Mouse (Mus musculus): ENCODE results near the gene Nsun2. TPM values are rescaled to one million over a fixed set of nuclear protein-coding genes. Genes with fewer than 3 reads are reported as not detected.
A peak's percentile ranks its signal among the peaks of the same experiment; 100 is the strongest.
"Not testable (repeated sequence)": the region's sequence is repeated elsewhere in the genome, so short reads cannot be mapped to it uniquely, and the experiment has no call there.

Nsun2 gene
- polyA plus RNA-seq, 1 experiment from 2014 or later, result 278 TPM

GRCm38 (mm10) chr13:69598867-69599266 lies 65.3 kb downstream of the Nsun2 start:
- WGBS, result 86% methylated on average over 10 of the region's 10 CpGs
- Histone ChIP-seq H3K27me3 (replicated peaks; ENCODE audit: control insufficient read depth, insufficient read depth, low read length) (no peaks in the 10 kb centered on the region), H3K36me3 (ENCODE audit: control insufficient read depth, insufficient read depth, low read length) (no peaks in the 10 kb centered on the region), H3K9me3 (ENCODE audit: control insufficient read depth, low read length) (no peaks in the 10 kb centered on the region), H3K4me3 (ENCODE audit: low read depth, low read length) (no peak overlapping the region), H3K4me2 (no peak overlapping the region), H3K27ac (ENCODE audit: low read depth, low read length) (no peak overlapping the region), H3K9ac (ENCODE audit: low read depth, low read length) (no peak overlapping the region), H3K4me1 (replicated peaks; ENCODE audit: control insufficient read depth, insufficient read depth, low read length) (no peaks in the 10 kb centered on the region)
- DNase-seq (ENCODE audit: low spot score) (no peak), ATAC-seq (replicated peaks; ENCODE audit: low FRiP score) (no peak)

GRCm38 (mm10) chr13:69600863-69601262 lies 67.3 kb downstream of the Nsun2 start:
- not testable (repeated sequence) for H3K9ac ChIP-seq (ENCODE audit: low read depth, low read length); H3K36me3 ChIP-seq (ENCODE audit: control insufficient read depth, insufficient read depth, low read length); H3K27me3 ChIP-seq (replicated peaks; ENCODE audit: control insufficient read depth, insufficient read depth, low read length); DNase-seq (ENCODE audit: low spot score); H3K27ac ChIP-seq (ENCODE audit: low read depth, low read length); H3K4me1 ChIP-seq (replicated peaks; ENCODE audit: control insufficient read depth, insufficient read depth, low read length); H3K9me3 ChIP-seq (ENCODE audit: control insufficient read depth, low read length); H3K4me3 ChIP-seq (ENCODE audit: low read depth, low read length); ATAC-seq (replicated peaks; ENCODE audit: low FRiP score); H3K4me2 ChIP-seq
- WGBS, result 87% methylated on average over 5 of the region's 5 CpGs

DNA sequence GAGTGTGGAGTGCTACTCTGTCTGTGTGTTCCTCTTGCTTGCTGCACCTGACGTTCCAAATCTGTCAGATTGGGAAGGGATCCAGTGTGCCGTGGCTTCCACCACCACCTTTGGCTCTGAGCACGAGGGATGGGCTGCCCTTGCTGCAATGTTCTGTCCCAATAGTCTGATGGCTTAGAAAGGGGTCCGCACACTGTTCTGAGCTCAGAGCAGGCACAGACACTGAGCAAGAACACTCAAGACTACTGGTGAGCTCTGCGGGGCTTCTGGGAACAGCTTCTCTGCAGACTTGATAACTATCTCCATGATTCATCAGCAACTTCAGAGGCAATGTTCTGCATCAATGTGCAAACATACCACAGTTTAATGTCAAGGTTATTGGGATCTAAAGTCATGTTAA lies 67.8 kb downstream of the Nsun2 start:
- Histone ChIP-seq H3K36me3 (ENCODE audit: control insufficient read depth, insufficient read depth, low read length) (no peaks in the 10 kb centered on the region), H3K4me2 (no peak overlapping the region), H3K9ac (ENCODE audit: low read depth, low read length) (no peak overlapping the region), H3K4me1 (replicated peaks; ENCODE audit: control insufficient read depth, insufficient read depth, low read length) (no peaks in the 10 kb centered on the region), H3K27ac (ENCODE audit: low read depth, low read length) (no peak overlapping the region), H3K4me3 (ENCODE audit: low read depth, low read length) (no peak overlapping the region), H3K27me3 (replicated peaks; ENCODE audit: control insufficient read depth, insufficient read depth, low read length) (no peaks in the 10 kb centered on the region), H3K9me3 (ENCODE audit: control insufficient read depth, low read length) (no peaks in the 10 kb centered on the region)
- no peak for ATAC-seq (replicated peaks; ENCODE audit: low FRiP score)
- WGBS, result 75% methylated on average over 5 of the region's 5 CpGs
- no peak for DNase-seq (ENCODE audit: low spot score)

GRCm38 (mm10) chr13:69604670-69605069 lies 71.1 kb downstream of the Nsun2 start:
- DNase-seq (ENCODE audit: low spot score) (no peak), ATAC-seq (replicated peaks; ENCODE audit: low FRiP score) (no peak)
- H3K4me3 ChIP-seq (ENCODE audit: low read depth, low read length), result no peak overlapping the region
- H3K9ac ChIP-seq (ENCODE audit: low read depth, low read length), result no peak overlapping the region
- no peaks in the 10 kb centered on the region for H3K4me1 ChIP-seq (replicated peaks; ENCODE audit: control insufficient read depth, insufficient read depth, low read length)
- H3K27ac ChIP-seq (ENCODE audit: low read depth, low read length), result no peak overlapping the region
- no peaks in the 10 kb centered on the region for H3K9me3 ChIP-seq (ENCODE audit: control insufficient read depth, low read length)
- no peak overlapping the region for H3K4me2 ChIP-seq
- H3K36me3 ChIP-seq (ENCODE audit: control insufficient read depth, insufficient read depth, low read length), result no peaks in the 10 kb centered on the region
- H3K27me3 ChIP-seq (replicated peaks; ENCODE audit: control insufficient read depth, insufficient read depth, low read length), result no peaks in the 10 kb centered on the region
- 74% methylated on average over 1 of the region's 1 CpGs for WGBS

DNA sequence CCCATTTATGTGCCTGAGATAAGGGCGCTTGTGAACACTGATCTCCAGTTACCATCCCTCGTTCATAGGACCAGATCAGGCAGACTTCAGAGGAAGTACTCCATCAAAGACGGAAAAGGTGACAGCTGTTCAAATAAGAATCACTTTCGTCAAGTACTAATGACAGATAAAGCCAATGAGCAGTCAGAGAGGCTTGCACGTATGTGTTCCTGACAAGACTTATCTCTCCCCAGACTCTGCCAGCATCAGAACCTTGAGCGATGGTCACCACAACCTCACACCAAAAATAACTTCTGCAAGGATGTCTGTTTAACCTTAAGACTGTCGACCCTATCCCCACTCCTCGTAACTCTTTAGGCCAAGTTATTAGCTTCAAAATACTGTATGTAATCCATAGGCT lies 75.2 kb downstream of the Nsun2 start:
- 39% methylated on average over 8 of the region's 8 CpGs for WGBS
- no peaks in the 10 kb centered on the region for H3K27me3 ChIP-seq (replicated peaks; ENCODE audit: control insufficient read depth, insufficient read depth, low read length)
- H3K9me3 ChIP-seq (ENCODE audit: control insufficient read depth, low read length), result no peaks in the 10 kb centered on the region
- no peak overlapping the region for H3K9ac ChIP-seq (ENCODE audit: low read depth, low read length)
- H3K4me1 ChIP-seq (replicated peaks; ENCODE audit: control insufficient read depth, insufficient read depth, low read length), result peaks cover 3% of the 10 kb centered on the region
- H3K27ac ChIP-seq (ENCODE audit: low read depth, low read length), result no peak overlapping the region
- no peak for ATAC-seq (replicated peaks; ENCODE audit: low FRiP score)
- no peak overlapping the region for H3K4me3 ChIP-seq (ENCODE audit: low read depth, low read length)
- H3K36me3 ChIP-seq (ENCODE audit: control insufficient read depth, insufficient read depth, low read length), result peaks cover 5% of the 10 kb centered on the region; the same call in 1 of the 2 replicates
- H3K4me2 ChIP-seq, result no peak overlapping the region
- DNase-seq (ENCODE audit: low spot score), result no peak

DNA sequence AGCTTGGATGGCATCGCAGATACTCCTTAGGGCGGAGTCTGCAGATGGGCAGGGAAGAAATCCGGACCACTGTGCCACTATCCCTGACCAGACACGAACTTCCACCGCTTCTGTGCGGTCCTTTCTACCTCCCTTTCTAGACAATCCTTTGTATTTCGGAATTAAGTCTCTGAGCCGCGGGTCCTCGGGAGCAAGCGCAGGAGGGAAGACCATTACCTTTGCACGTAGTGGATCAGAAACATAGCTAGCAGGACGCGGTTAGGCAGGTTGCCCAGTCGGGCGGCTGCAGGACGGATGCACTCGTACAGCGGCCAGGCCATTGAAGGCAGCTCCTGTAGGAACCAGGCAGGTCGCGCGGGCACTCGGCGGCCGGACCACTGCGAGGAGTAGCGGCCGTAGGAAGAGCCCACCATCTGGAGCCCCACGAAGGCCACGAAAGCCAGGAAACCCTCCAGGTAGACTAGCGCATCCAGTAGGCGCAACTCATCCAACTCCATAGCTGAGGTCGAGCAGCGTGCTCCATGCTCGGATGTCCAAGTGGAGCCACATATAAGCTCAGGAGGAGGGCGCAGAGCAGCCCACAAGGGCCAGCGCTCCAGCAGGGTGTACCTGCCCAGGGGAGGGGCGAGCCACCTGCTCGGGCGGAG lies 77.3 kb downstream of the Nsun2 start:
- Histone ChIP-seq H3K4me1 (replicated peaks; ENCODE audit: control insufficient read depth, insufficient read depth, low read length) (peaks cover 3% of the 10 kb centered on the region), H3K9me3 (ENCODE audit: control insufficient read depth, low read length) (no peaks in the 10 kb centered on the region), H3K4me3 (ENCODE audit: low read depth, low read length) (peak overlapping the region; percentile 76), H3K27ac (ENCODE audit: low read depth, low read length) (no peak overlapping the region), H3K36me3 (ENCODE audit: control insufficient read depth, insufficient read depth, low read length) (peaks cover 14% of the 10 kb centered on the region), H3K4me2 (peak overlapping the region; percentile 99), H3K27me3 (replicated peaks; ENCODE audit: control insufficient read depth, insufficient read depth, low read length) (no peaks in the 10 kb centered on the region), H3K9ac (ENCODE audit: low read depth, low read length) (peak overlapping the region; percentile 71)
- DNase-seq (ENCODE audit: low spot score) (no peak), ATAC-seq (replicated peaks; ENCODE audit: low FRiP score) (peak; percentile 10; the same call in 1 of the 2 replicates)
- under 1% methylated on average over 40 of the region's 40 CpGs for WGBS

DNA sequence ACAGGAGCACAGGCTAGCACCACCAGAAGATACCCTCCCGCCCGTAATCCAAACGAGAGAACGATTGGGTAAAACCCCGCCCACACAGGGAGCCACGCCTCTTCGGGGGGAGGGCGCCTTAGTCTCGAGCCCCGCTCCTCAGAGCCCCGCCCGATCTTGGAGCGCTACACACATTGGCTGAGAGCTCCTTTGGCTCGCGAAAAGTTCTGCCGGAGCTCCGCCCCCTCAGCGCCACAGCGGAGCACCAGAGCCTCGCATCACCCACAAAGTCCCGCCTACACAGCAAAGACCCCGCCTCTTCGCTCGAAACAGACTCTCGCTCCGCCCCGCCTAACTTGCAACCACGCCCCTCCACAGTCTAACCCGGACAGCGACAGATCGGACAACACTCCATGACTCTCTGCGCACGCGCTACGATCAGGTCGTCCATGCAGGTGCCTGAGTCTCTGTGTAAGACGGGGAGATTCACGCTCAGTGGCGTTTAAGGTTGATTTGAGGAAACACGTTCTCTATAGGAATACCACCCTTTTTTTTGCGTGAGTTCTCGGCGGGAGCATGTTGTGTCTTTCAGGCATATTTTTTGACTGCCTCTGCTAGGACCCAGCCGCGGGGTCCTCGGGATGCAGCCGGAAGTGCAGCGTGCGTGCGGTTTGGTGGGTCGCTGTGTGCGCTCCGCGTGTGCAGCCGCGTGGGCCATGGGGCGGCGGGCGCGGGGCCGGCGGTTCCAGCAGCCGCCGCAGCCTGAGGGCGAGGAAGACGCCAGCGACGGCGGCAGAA lies 78.0 kb downstream of the Nsun2 start, which contains the start of gene Srd5a1:
Gene Srd5a1 (minus strand): TSS at position 45 of the 777 bp plus-strand sequence.
- Histone ChIP-seq H3K36me3 (ENCODE audit: control insufficient read depth, insufficient read depth, low read length) (peaks cover 20% of the 10 kb centered on the region), H3K27ac (ENCODE audit: low read depth, low read length) (peak within 1 kb of the TSS; percentile 9)

GRCm38 (mm10) chr13:69612175-69612544 lies 78.6 kb downstream of the Nsun2 start:
- WGBS, result under 1% methylated on average over 24 of the region's 24 CpGs
- Histone ChIP-seq H3K9me3 (ENCODE audit: control insufficient read depth, low read length) (no peaks in the 10 kb centered on the region), H3K4me2 (peak overlapping the region; percentile 81), H3K4me3 (ENCODE audit: low read depth, low read length) (peak overlapping the region; percentile 86), H3K27ac (ENCODE audit: low read depth, low read length) (peak overlapping the region; percentile 9), H3K4me1 (replicated peaks; ENCODE audit: control insufficient read depth, insufficient read depth, low read length) (peaks cover 3% of the 10 kb centered on the region), H3K27me3 (replicated peaks; ENCODE audit: control insufficient read depth, insufficient read depth, low read length) (no peaks in the 10 kb centered on the region), H3K36me3 (ENCODE audit: control insufficient read depth, insufficient read depth, low read length) (peaks cover 26% of the 10 kb centered on the region), H3K9ac (ENCODE audit: low read depth, low read length) (peak overlapping the region; percentile 92)
- DNase-seq (ENCODE audit: low spot score) (no peak), ATAC-seq (replicated peaks; ENCODE audit: low FRiP score) (no peak)

More for the DNA sequence above, 78.0 kb downstream of the Nsun2 start, which contains the start of gene Srd5a1:
- peaks cover 3% of the 10 kb centered on the region for H3K4me1 ChIP-seq (replicated peaks; ENCODE audit: control insufficient read depth, insufficient read depth, low read length)
- WGBS, result under 1% methylated on average over 68 of the region's 69 CpGs
- no peaks in the 10 kb centered on the region for H3K9me3 ChIP-seq (ENCODE audit: control insufficient read depth, low read length)
- H3K9ac ChIP-seq (ENCODE audit: low read depth, low read length), result peak within 1 kb of the TSS; percentile 92
- peak; percentile 98 for DNase-seq (ENCODE audit: low spot score)
- H3K4me2 ChIP-seq, result peak within 1 kb of the TSS; percentile 99
- H3K4me3 ChIP-seq (ENCODE audit: low read depth, low read length), result peak within 1 kb of the TSS; percentile 86
- peak; percentile 99 for ATAC-seq (replicated peaks; ENCODE audit: low FRiP score)
- H3K27me3 ChIP-seq (replicated peaks; ENCODE audit: control insufficient read depth, insufficient read depth, low read length), result no peaks in the 10 kb centered on the region

Measured in liver, embryonic 11.5 days (tissue).